Mouse (Mus musculus): ENCODE data around the gene Paf1. TPM values are rescaled to one million over a fixed set of nuclear protein-coding genes. Genes with fewer than 3 reads are reported as not detected.

The Paf1 gene
- polyA plus RNA-seq (2014; fragmentation: Illumina TruSeq; extraction: RNeasy Lipid Tissue Mini Kit (QIAGEN cat#74804); ENCODE audit: low read depth, low replicate concordance), result 27.4 TPM

DNA sequence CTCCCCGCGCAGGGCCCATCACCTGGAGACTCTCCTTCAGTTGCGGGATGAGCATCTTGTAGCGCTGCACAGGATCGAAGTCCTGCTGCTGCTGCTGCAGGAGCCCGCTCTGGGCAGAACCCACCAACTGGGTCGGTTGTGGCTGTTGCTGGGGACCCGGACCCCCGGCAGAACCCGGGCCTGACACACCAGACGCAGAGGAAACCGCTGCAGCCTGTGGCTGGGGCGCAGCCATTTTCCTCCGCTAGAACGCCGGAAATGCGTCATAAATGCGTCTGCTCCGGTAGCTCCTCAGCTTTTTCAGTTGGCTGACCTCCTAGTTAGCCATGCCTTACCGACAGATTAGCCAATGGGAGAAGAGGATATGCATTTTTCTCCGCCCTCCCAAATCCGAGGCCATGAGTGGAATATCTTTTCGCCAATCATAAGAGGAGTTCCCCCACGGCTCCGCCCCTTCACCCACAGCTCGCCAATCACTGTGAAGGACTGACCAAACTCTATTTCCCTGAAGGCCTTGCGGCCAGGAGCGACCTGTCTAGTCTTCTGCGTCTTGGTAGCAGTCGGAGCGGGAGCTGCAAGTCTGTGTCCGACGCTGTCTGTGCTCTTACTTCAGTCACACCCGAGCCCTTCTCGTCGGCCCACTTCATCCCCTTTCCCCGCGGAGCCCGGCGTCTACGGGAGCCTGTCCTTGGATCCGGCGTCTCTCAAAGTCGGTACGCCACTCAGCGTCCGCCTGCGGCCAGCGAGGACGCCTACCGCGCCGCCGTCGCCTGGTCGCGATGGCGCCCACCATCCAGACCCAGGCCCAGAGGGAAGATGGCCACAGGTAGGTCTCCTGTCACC is at the start of gene Paf1, which contains the start of gene Med29:
Paf1 (plus strand) TSS at position 523 of the 843 bp plus-strand sequence.
Med29 (minus strand) TSS at position 280 of the 843 bp plus-strand sequence.

DNA sequence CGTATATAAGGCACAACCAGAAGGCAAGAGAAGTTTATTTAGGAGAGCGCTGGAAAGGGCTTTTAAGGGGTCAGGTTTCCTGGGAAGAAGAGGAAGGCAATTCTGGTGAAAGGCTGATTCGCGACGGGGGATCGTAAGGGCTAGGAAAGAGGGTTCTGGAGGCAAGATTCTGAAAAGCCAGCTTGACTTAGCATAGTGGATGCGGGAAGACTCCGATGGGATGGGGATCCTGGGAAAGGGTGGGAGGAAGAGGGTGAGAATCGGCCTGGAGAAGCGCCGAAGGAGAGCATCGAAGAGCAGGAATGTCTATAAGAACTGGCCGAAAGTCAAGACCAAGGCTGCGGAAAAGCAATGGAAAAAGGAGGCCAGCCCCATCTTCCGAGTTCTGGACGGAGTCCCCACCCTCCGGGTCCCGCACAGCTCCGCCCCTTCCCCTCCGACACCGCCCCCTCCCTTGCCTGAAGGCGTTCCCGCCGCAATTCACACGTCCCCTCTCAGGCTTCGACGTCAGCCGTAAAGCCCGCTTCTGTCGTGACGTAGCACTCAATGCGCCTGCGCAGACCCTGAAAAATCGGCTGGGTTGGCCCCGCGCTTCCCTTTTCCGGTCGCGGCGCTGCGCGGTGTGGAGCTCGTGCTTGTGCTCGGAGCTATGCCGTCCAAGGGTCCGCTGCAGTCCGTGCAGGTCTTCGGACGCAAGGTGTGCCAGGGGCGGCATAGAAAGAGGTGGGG is 42.4 kb upstream of the Paf1 start, which contains the start of gene Rps16:
Rps16 (plus strand) TSS at position 498 of the 729 bp plus-strand sequence.

DNA sequence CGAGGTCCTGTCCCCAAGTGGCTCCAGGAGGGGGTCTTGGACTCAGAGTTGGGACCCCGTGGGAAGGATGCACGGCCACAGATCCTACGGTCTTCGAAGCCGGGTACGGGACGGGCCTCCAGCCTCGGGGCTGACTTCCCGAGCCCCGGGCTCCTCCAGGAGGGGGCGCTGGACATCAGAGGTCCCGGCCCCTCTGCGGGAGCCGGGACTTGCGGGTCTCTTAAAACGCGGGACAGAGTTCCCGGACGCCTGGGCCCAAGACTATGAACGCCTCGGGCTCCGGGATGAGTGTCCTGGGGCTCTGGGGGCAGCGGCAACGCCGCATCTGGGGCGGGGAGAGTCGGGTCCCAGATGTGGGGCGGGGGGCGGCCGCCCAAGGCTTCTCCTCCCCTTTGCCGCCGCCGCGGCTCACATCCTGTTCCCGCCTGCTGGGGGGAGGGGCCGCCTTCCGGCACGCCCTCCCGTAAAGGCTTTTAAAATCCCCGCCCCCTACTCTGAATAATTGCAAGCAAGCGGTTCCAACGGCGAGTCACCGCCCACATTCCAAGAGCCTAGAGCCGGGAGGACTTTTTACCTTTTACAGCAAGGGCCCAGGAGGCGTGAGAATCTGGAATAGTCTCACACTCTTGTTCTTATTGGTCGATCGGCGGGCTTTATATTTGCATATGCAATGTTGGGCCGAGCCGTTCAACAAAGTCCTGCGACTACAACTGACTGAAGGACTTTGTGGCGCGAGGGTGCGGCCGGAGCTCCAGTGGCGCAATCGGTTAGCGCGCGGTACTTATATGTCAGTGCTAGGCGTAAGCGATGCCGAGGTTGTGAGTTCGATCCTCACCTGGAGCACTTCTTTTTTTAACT is 20.3 kb upstream of the Paf1 start, which contains the start of gene Plekhg2:
Plekhg2 (minus strand) TSS at position 349 of the 858 bp plus-strand sequence.

GRCm38 (mm10) chr7:28380237-28381016 is 12.3 kb upstream of the Paf1 start, which contains the start of gene Zfp36:
Gene Zfp36, minus strand, starts transcription at chr7:28380253.

GRCm38 (mm10) chr7:28436932-28437570 is 44.3 kb downstream of the Paf1 start, which contains the start of gene Gmfg:
Gene Gmfg, plus strand, starts transcription at chr7:28437447.

Other genes starting within 250 kb of the Paf1 start
- gene Fbl, start 223.2 kb upstream of the Paf1 start, polyA plus RNA-seq (2014; fragmentation: Illumina TruSeq; extraction: RNeasy Lipid Tissue Mini Kit (QIAGEN cat#74804); ENCODE audit: low read depth, low replicate concordance), result 11.6 TPM
- gene Dyrk1b, start 213.5 kb upstream of the Paf1 start, polyA plus RNA-seq (2014; fragmentation: Illumina TruSeq; extraction: RNeasy Lipid Tissue Mini Kit (QIAGEN cat#74804); ENCODE audit: low read depth, low replicate concordance), result 0.37 TPM
- gene Eid2, start 125.1 kb upstream of the Paf1 start, polyA plus RNA-seq (2014; fragmentation: Illumina TruSeq; extraction: RNeasy Lipid Tissue Mini Kit (QIAGEN cat#74804); ENCODE audit: low read depth, low replicate concordance), result 0.37 TPM
- 3.9 TPM for gene Eid2b, start 115.2 kb upstream of the Paf1 start, polyA plus RNA-seq (2014; fragmentation: Illumina TruSeq; extraction: RNeasy Lipid Tissue Mini Kit (QIAGEN cat#74804); ENCODE audit: low read depth, low replicate concordance)
- not detected for gene Selenov, start 101.8 kb upstream of the Paf1 start, polyA plus RNA-seq (2014; fragmentation: Illumina TruSeq; extraction: RNeasy Lipid Tissue Mini Kit (QIAGEN cat#74804); ENCODE audit: low read depth, low replicate concordance)
- gene Dll3, start 90.7 kb upstream of the Paf1 start, polyA plus RNA-seq (2014; fragmentation: Illumina TruSeq; extraction: RNeasy Lipid Tissue Mini Kit (QIAGEN cat#74804); ENCODE audit: low read depth, low replicate concordance), result not detected
- 6.1 TPM for gene Timm50, start 80.9 kb upstream of the Paf1 start, polyA plus RNA-seq (2014; fragmentation: Illumina TruSeq; extraction: RNeasy Lipid Tissue Mini Kit (QIAGEN cat#74804); ENCODE audit: low read depth, low replicate concordance)
- gene Supt5, start 54.2 kb upstream of the Paf1 start, polyA plus RNA-seq (2014; fragmentation: Illumina TruSeq; extraction: RNeasy Lipid Tissue Mini Kit (QIAGEN cat#74804); ENCODE audit: low read depth, low replicate concordance), result 11.9 TPM
- gene Rps16, start 42.3 kb upstream of the Paf1 start, polyA plus RNA-seq (2014; fragmentation: Illumina TruSeq; extraction: RNeasy Lipid Tissue Mini Kit (QIAGEN cat#74804); ENCODE audit: low read depth, low replicate concordance), result 116 TPM
- gene Plekhg2, start 20.4 kb upstream of the Paf1 start, polyA plus RNA-seq (2014; fragmentation: Illumina TruSeq; extraction: RNeasy Lipid Tissue Mini Kit (QIAGEN cat#74804); ENCODE audit: low read depth, low replicate concordance), result 0.74 TPM
- gene Zfp36, start 12.7 kb upstream of the Paf1 start, polyA plus RNA-seq (2014; fragmentation: Illumina TruSeq; extraction: RNeasy Lipid Tissue Mini Kit (QIAGEN cat#74804); ENCODE audit: low read depth, low replicate concordance), result 87.4 TPM
- 1.7 TPM for gene Med29, start 243 bp upstream of the Paf1 start, polyA plus RNA-seq (2014; fragmentation: Illumina TruSeq; extraction: RNeasy Lipid Tissue Mini Kit (QIAGEN cat#74804); ENCODE audit: low read depth, low replicate concordance)
- 8.5 TPM for gene Gmfg, start 44.5 kb downstream of the Paf1 start, polyA plus RNA-seq (2014; fragmentation: Illumina TruSeq; extraction: RNeasy Lipid Tissue Mini Kit (QIAGEN cat#74804); ENCODE audit: low read depth, low replicate concordance)
- gene Lrfn1, start 59.0 kb downstream of the Paf1 start, polyA plus RNA-seq (2014; fragmentation: Illumina TruSeq; extraction: RNeasy Lipid Tissue Mini Kit (QIAGEN cat#74804); ENCODE audit: low read depth, low replicate concordance), result not detected
- gene Ifnl2, start 117.5 kb downstream of the Paf1 start, polyA plus RNA-seq (2014; fragmentation: Illumina TruSeq; extraction: RNeasy Lipid Tissue Mini Kit (QIAGEN cat#74804); ENCODE audit: low read depth, low replicate concordance), result not detected
- not detected for gene Ifnl3, start 129.9 kb downstream of the Paf1 start, polyA plus RNA-seq (2014; fragmentation: Illumina TruSeq; extraction: RNeasy Lipid Tissue Mini Kit (QIAGEN cat#74804); ENCODE audit: low read depth, low replicate concordance)
- not detected for gene Sycn, start 147.9 kb downstream of the Paf1 start, polyA plus RNA-seq (2014; fragmentation: Illumina TruSeq; extraction: RNeasy Lipid Tissue Mini Kit (QIAGEN cat#74804); ENCODE audit: low read depth, low replicate concordance)
- gene Nccrp1, start 154.3 kb downstream of the Paf1 start, polyA plus RNA-seq (2014; fragmentation: Illumina TruSeq; extraction: RNeasy Lipid Tissue Mini Kit (QIAGEN cat#74804); ENCODE audit: low read depth, low replicate concordance), result not detected
- gene Samd4b, start 205.2 kb downstream of the Paf1 start, polyA plus RNA-seq (2014; fragmentation: Illumina TruSeq; extraction: RNeasy Lipid Tissue Mini Kit (QIAGEN cat#74804); ENCODE audit: low read depth, low replicate concordance), result 3.5 TPM
- gene Pak4, start 205.2 kb downstream of the Paf1 start, polyA plus RNA-seq (2014; fragmentation: Illumina TruSeq; extraction: RNeasy Lipid Tissue Mini Kit (QIAGEN cat#74804); ENCODE audit: low read depth, low replicate concordance), result 0.82 TPM
- gene Acp7, start 238.4 kb downstream of the Paf1 start, polyA plus RNA-seq (2014; fragmentation: Illumina TruSeq; extraction: RNeasy Lipid Tissue Mini Kit (QIAGEN cat#74804); ENCODE audit: low read depth, low replicate concordance), result not detected

Measured in liver, adult 10 weeks (tissue).